Mouse (Mus musculus) C2C12 (cell line): ENCODE data around the gene Twist1. TPM values are rescaled to one million over a fixed set of nuclear protein-coding genes. Genes with fewer than 3 reads are reported as not detected.

Source experiments
- H3K27me3 ChIP-seq: one replicate; pipeline ENCODE4 v1.6.1; 2011; ENCODE audit not compliant: control insufficient read depth, insufficient read depth, insufficient read length
- H3K36me3 ChIP-seq: one replicate; pipeline ENCODE4 v1.6.1; 2011; ENCODE audit not compliant: control insufficient read depth, insufficient read depth
- H3K4me3 ChIP-seq: one replicate; pipeline ENCODE4 v1.5.1; 2011; ENCODE audit warnings: mild to moderate bottlenecking, control low read depth; ENCODE audit not compliant: poor library complexity, insufficient read depth, severe bottlenecking
- H3K79me2 ChIP-seq: one replicate; pipeline ENCODE4 v1.6.1; 2011; ENCODE audit not compliant: control insufficient read depth, insufficient read depth
- H3K79me3 ChIP-seq: one replicate; pipeline ENCODE4 v1.6.1; 2011; ENCODE audit warnings: low read depth, control low read depth
- H3ac ChIP-seq: one replicate; pipeline ENCODE3; 2011; ENCODE audit warnings: low read depth; ENCODE audit not compliant: control insufficient read depth, insufficient read length
- CEBPB ChIP-seq: IDR thresholded peaks from one replicate; pipeline ENCODE4 v1.6.1; 2011; ENCODE audit warnings: low read depth, mild to moderate bottlenecking, control low read depth, moderate library complexity
- CTCF ChIP-seq: IDR thresholded peaks from one replicate; pipeline ENCODE4 v1.5.1; 2011; ENCODE audit not compliant: control insufficient read depth, insufficient read depth, insufficient read length
- FOSL1 ChIP-seq: IDR thresholded peaks from one replicate; pipeline ENCODE4 v1.8.0; 2011; ENCODE audit warnings: mild to moderate bottlenecking, low read length; ENCODE audit not compliant: poor library complexity, insufficient read depth, severe bottlenecking
- MAX ChIP-seq: IDR thresholded peaks from one replicate; pipeline ENCODE4 v1.6.1; 2011; ENCODE audit warnings: mild to moderate bottlenecking, control low read depth
- MYOD1 ChIP-seq: IDR thresholded peaks from one replicate; pipeline ENCODE4 v1.6.1; 2011; ENCODE audit warnings: low read depth; ENCODE audit not compliant: control insufficient read depth, insufficient read length
- MYOG ChIP-seq: IDR thresholded peaks from one replicate; pipeline ENCODE4 v1.6.1; 2011; ENCODE audit not compliant: control insufficient read depth, insufficient read length; ENCODE audit errors: extremely low read depth
- USF1 ChIP-seq: IDR thresholded peaks from one replicate; pipeline ENCODE4 v1.6.1; 2011; ENCODE audit warnings: low read depth, mild to moderate bottlenecking, control low read depth, moderate library complexity
- polyA plus RNA-seq: library from polyadenylated mRNA; unstranded; fragments of >200 nt; fragmentation: generic; extraction: Trizol; gene quantifications from one replicate; pipeline ENCODE4 v1.2.1, GENCODE M21; 2012; ENCODE audit warnings: missing spikeins

Gene Twist1
- polyA plus RNA-seq, 1 experiment = 9.3 TPM

- Histone ChIP-seq H3K27me3 (no peaks in the 10 kb centered on the region), H3ac (no peak overlapping the region), H3K36me3 (no peaks in the 10 kb centered on the region), H3K79me3 (peaks cover 2% of the 10 kb centered on the region), H3K4me3 (no peak overlapping the region), H3K79me2 (peaks cover 23% of the 10 kb centered on the region)
- TF ChIP-seq MAX = no peak
- no peak for TF ChIP-seq MYOG
- TF ChIP-seq CTCF = no peak
Observed at GRCm38 (mm10) chr12:33959846-33960245, 2.4 kb downstream of the Twist1 start.

GRCm38 (mm10) chr12:33961013-33961412 is 3.5 kb downstream of the Twist1 start:
- TF ChIP-seq MAX (no peak), FOSL1 (no peak), MYOG (no peak), USF1 (no peak)
- H3K79me3 ChIP-seq = peaks cover 2% of the 10 kb centered on the region
- no peaks in the 10 kb centered on the region for H3K36me3 ChIP-seq
- H3K79me2 ChIP-seq = peaks cover 23% of the 10 kb centered on the region
- no peaks in the 10 kb centered on the region for H3K27me3 ChIP-seq
- no peak overlapping the region for H3K4me3 ChIP-seq
- no peak overlapping the region for H3ac ChIP-seq

GRCm38 (mm10) chr12:33962118-33962772 is 4.8 kb downstream of the Twist1 start:
- peaks cover 23% of the 10 kb centered on the region for H3K79me2 ChIP-seq
- H3K4me3 ChIP-seq = no peak overlapping the region
- peaks cover 2% of the 10 kb centered on the region for H3K79me3 ChIP-seq
- H3K27me3 ChIP-seq = no peaks in the 10 kb centered on the region
- no peak overlapping the region for H3ac ChIP-seq
- TF ChIP-seq MYOG (no peak), FOSL1 (no peak), CTCF (no peak), USF1 (no peak), MAX (no peak), MYOD1 (no peak), CEBPB (no peak)
- H3K36me3 ChIP-seq = no peaks in the 10 kb centered on the region

GRCm38 (mm10) chr12:33962773-33963130 is 5.3 kb downstream of the Twist1 start:
- Histone ChIP-seq H3ac (no peak overlapping the region), H3K36me3 (no peaks in the 10 kb centered on the region), H3K79me2 (peaks cover 23% of the 10 kb centered on the region), H3K79me3 (peaks cover 2% of the 10 kb centered on the region), H3K4me3 (no peak overlapping the region), H3K27me3 (no peaks in the 10 kb centered on the region)
- no peak for TF ChIP-seq MYOG

GRCm38 (mm10) chr12:33963671-33964369 is 6.3 kb downstream of the Twist1 start:
- no peaks in the 10 kb centered on the region for H3K27me3 ChIP-seq
- no peak overlapping the region for H3K4me3 ChIP-seq
- peaks cover 16% of the 10 kb centered on the region for H3K79me2 ChIP-seq
- no peak for TF ChIP-seq MYOG
- TF ChIP-seq MAX = no peak
- TF ChIP-seq USF1 = no peak
- no peak for TF ChIP-seq CEBPB
- no peak for TF ChIP-seq FOSL1
- no peak for TF ChIP-seq CTCF
- no peak for TF ChIP-seq MYOD1
- H3K79me3 ChIP-seq = peaks cover 2% of the 10 kb centered on the region
- no peak overlapping the region for H3ac ChIP-seq
- no peaks in the 10 kb centered on the region for H3K36me3 ChIP-seq

- Histone ChIP-seq H3K4me3 (no peak overlapping the region), H3ac (no peak overlapping the region), H3K79me2 (peaks cover 10% of the 10 kb centered on the region), H3K27me3 (no peaks in the 10 kb centered on the region), H3K79me3 (no peaks in the 10 kb centered on the region), H3K36me3 (no peaks in the 10 kb centered on the region)
- TF ChIP-seq CTCF (no peak), CEBPB (no peak), MAX (no peak), MYOG (no peak), USF1 (no peak)
Observed at GRCm38 (mm10) chr12:33964427-33964826, 7.0 kb downstream of the Twist1 start.
